Mouse (Mus musculus): Measurements from ENCODE around the gene Smco4. TPM values are rescaled to one million over a fixed set of nuclear protein-coding genes. Genes with fewer than 3 reads are reported as not detected.

The Smco4 gene
- total and polyA plus RNA-seq, 3 experiments = 26.9 to 65.6 (median 49.6) TPM

DNA sequence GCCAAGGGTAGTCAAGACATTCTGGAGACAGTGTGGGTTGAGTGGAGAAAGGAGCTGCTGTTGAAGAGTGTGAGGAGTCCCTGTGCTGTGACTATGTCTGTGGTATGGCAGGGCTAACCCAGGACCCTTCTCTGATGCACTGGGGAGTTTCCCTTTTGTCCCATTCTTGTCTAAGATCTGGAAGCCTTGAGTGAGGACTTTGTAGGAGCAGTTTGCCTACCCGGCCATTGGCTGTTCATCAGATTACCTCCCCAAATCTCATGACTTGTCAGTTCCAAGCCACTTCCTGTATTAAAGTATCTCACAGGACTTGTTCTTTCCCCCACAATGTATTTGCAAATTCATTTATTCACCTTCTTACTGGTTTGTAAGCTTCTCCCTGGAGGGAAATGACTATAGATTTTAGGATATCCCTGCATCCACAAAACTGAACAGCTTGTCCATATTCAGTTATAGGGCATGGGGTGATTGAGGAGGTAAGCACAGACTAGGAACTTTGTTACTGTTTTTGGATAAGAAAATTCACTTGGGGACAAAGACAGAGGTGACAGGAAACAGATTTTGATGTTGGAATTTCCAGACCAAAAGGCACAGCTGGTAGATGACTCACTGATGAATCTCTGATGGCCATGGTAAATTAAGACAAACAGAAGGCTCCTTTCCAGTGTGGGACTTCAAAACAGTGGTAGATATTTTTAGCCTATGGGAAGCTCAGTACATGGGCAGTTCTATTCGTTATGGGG is 5.4 kb upstream of the Smco4 start:
- in situ Hi-C loops (cut with MboI; ENCODE audit: low pct_ligation_motif_present, low pct_unique_long_range_greater_than_20kb, low sequenced_read_pairs) (no loop called here), dilution Hi-C loops (cut with MboI; ENCODE audit: extremely low pct_ligation_motif_present, extremely low pct_unique_long_range_greater_than_20kb, low sequenced_read_pairs) (no loop called here)
- Histone ChIP-seq H3K9me3 (replicated peaks; ENCODE audit: low read length) (no peaks in the 10 kb centered on the region), H3K79me2 (replicated peaks; ENCODE audit: control insufficient read depth, extremely low read depth, insufficient read depth, poor library complexity, severe bottlenecking) (no peaks in the 10 kb centered on the region), H3K4me3 (replicated peaks in 1 of 3; ENCODE audit: low read depth in 2 of 3, low read length in 2 of 3, poor library complexity in 1 of 3) (peak overlapping the region in 1 of 3 experiments; percentile 14), H3K9ac (ENCODE audit: insufficient read depth, low read depth) (no peak overlapping the region), H3K27ac (ENCODE audit: insufficient read depth, low read depth) (no peak overlapping the region), H3K4me2 (ENCODE audit: insufficient read depth, low read depth, poor library complexity, severe bottlenecking) (peak overlapping the region; percentile 40; the same call in 1 of the 2 replicates), H3K27me3 (replicated peaks) (no peaks in the 10 kb centered on the region), H3K36me3 (replicated peaks in 1 of 2; ENCODE audit: control insufficient read depth in 1 of 2, insufficient read depth in 1 of 2, low read length in 1 of 2) (no peaks in the 10 kb centered on the region), H3K4me1 (ENCODE audit: control insufficient read depth in 1 of 2, insufficient read depth in 2 of 2) (peaks cover 28 to 71% of the 10 kb centered on the region in 2 experiments)
- TF ChIP-seq MAZ (IDR thresholded peaks at IDR 0.05; ENCODE audit: low read depth, low read length) (no peak), MYC (IDR thresholded peaks at IDR 0.05; ENCODE audit: low read depth, low read length) (no peak), HCFC1 (IDR thresholded peaks at IDR 0.05; ENCODE audit: low read depth, low read length) (no peak), SMC3 (IDR thresholded peaks at IDR 0.05; ENCODE audit: low read depth, low read length) (no peak), ETS1 (conservative IDR thresholded peaks at IDR 0.05; ENCODE audit: low read depth, low read length) (peak; percentile 59), IRF4 (IDR thresholded peaks at IDR 0.05; ENCODE audit: low read depth, low read length) (no peak), GABPA (IDR thresholded peaks at IDR 0.05; ENCODE audit: insufficient replicate concordance, low read depth, low read length) (no peak), EP300 (IDR thresholded peaks at IDR 0.05; ENCODE audit: low read length) (0 out of 2 replicates have a peak, but pooled peaks have one; percentile 14), JUND (conservative IDR thresholded peaks at IDR 0.05; ENCODE audit: low read depth, low read length) (no peak), MEF2A (IDR thresholded peaks at IDR 0.05; ENCODE audit: borderline replicate concordance, low read depth, low read length) (peak; percentile 14; the same call in 1 of the 2 replicates), TCF12 (IDR thresholded peaks at IDR 0.05; ENCODE audit: low read depth, low read length) (no peak), ELF1 (IDR thresholded peaks at IDR 0.05; ENCODE audit: low read depth, low read length) (0 out of 2 replicates have a peak, but pooled peaks have one; percentile 14), USF2 (conservative IDR thresholded peaks at IDR 0.05; ENCODE audit: low read depth, low read length) (no peak), RAD21 (IDR thresholded peaks at IDR 0.05; ENCODE audit: low read depth, low read length) (no peak), MAX (IDR thresholded peaks at IDR 0.05; ENCODE audit: low read length) (no peak), NELFE (IDR thresholded peaks at IDR 0.05; ENCODE audit: low read depth, low read length) (no peak), ZC3H11A (IDR thresholded peaks at IDR 0.05; ENCODE audit: low read depth, low read length) (no peak), BHLHE40 (IDR thresholded peaks at IDR 0.05; ENCODE audit: low read depth, low read length) (no peak), CHD1 (IDR thresholded peaks at IDR 0.05; ENCODE audit: low read depth, low read length) (no peak), CTCF (conservative IDR thresholded peaks at IDR 0.05 in 1 of 2, IDR thresholded peaks at IDR 0.05 in 1 of 2; ENCODE audit: low read depth in 2 of 2, low read length in 2 of 2) (no peak), POLR2A (IDR thresholded peaks at IDR 0.05; ENCODE audit: low read depth, low read length) (no peak), USF1 (IDR thresholded peaks at IDR 0.05; ENCODE audit: low read depth, low read length) (no peak)
- DNase-seq (ENCODE audit: extremely low read depth) = no peak
